Mouse (Mus musculus) lung, postnatal 0 days (tissue): ENCODE measurements around the gene Cxadr.

Experiments
- CTCF ChIP-seq: IDR thresholded peaks from 2 replicates; pipeline ENCODE4 v1.5.1; 2016; ENCODE audit warnings: antibody characterized with exemption, mild to moderate bottlenecking
- EP300 ChIP-seq: IDR thresholded peaks from 2 replicates; pipeline ENCODE4 v1.6.1; 2016; ENCODE audit warnings: antibody characterized with exemption, mild to moderate bottlenecking, control low read depth

DNA sequence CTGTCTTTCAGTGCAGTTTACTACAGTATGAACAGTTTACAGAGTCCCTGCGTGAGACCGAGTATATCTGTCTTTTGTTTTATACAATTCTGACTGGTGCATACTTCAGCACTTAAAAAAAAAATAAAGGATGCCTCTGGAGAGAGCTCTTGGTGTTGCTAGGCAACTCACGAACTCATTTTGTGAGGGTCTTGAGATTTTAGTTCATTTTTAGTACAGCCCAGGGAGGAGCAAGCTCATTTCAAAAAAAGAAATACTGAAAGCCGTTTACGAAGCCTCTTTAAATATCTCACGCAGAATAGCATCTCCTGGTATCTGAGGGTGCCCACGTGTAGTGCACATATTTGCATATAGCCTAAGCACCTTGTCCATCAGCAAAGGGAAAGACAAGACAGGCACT lies 20.9 kb downstream of the Cxadr start:
- TF ChIP-seq CTCF (no peak), EP300 (no peak)
